Mouse (Mus musculus) common myeloid progenitor, adult 5-6 weeks (primary cell): ENCODE data around the gene Nmt2. TPM values are rescaled to one million over a fixed set of nuclear protein-coding genes. Genes with fewer than 3 reads are reported as not detected.

Experiments used
- ATAC-seq: replicated peaks from 2 replicates; pipeline ENCODE4 v1.8.0; 2016; ENCODE audit warnings: low read depth, mild to moderate bottlenecking, moderate TSS enrichment, inconsistent platforms; ENCODE audit not compliant: poor library complexity, severe bottlenecking
- total RNA-seq: library from RNA; stranded (forward); fragments of 200-1000, 187-1606 nt; gene quantifications from 2 replicates; pipeline ENCODE4 v1.2.3, GENCODE M21; 2017

Gene Nmt2
- 38.6 and 41.7 TPM in 2 replicates for total RNA-seq

GRCm38 (mm10) chr2:3283602-3284472 is at the start of gene Nmt2:
Gene Nmt2 (plus strand): TSS chr2:3284212.
- peak; percentile 81 for ATAC-seq

- no peak for ATAC-seq
These were observed 44.8 kb upstream of the Nmt2 start for GRCm38 (mm10) chr2:3239255-3239654.

- no peak for ATAC-seq
These were observed 39.8 kb upstream of the Nmt2 start for GRCm38 (mm10) chr2:3244251-3244650.

- no peak for ATAC-seq
These were observed 32.7 kb upstream of the Nmt2 start for GRCm38 (mm10) chr2:3251309-3251708.

- no peak for ATAC-seq
These were observed 17.5 kb upstream of the Nmt2 start for GRCm38 (mm10) chr2:3266466-3266865.

GRCm38 (mm10) chr2:3267879-3268278 is 16.1 kb upstream of the Nmt2 start:
- no peak for ATAC-seq

- ATAC-seq: no peak
These were observed 10.7 kb upstream of the Nmt2 start for GRCm38 (mm10) chr2:3273349-3273748.

- peak; percentile 54; the same call in 1 of the 2 replicates for ATAC-seq
These were observed 7.9 kb upstream of the Nmt2 start for GRCm38 (mm10) chr2:3276106-3276505.

- ATAC-seq: no peak
These were observed 6.5 kb upstream of the Nmt2 start for GRCm38 (mm10) chr2:3277502-3277901.

GRCm38 (mm10) chr2:3281311-3281710 is 2.7 kb upstream of the Nmt2 start:
- ATAC-seq: no peak

GRCm38 (mm10) chr2:3282866-3283601 is 978 bp upstream of the Nmt2 start:
- peak; percentile 27 for ATAC-seq

GRCm38 (mm10) chr2:3284473-3285180 is 615 bp downstream of the Nmt2 start:
- ATAC-seq: peak; percentile 7; the same call in 1 of the 2 replicates

- no peak for ATAC-seq
These were observed 1.1 kb downstream of the Nmt2 start for GRCm38 (mm10) chr2:3285181-3285530.

- no peak for ATAC-seq
These were observed 1.7 kb downstream of the Nmt2 start for GRCm38 (mm10) chr2:3285709-3286108.

- no peak for ATAC-seq
These were observed 2.2 kb downstream of the Nmt2 start for GRCm38 (mm10) chr2:3286243-3286642.

GRCm38 (mm10) chr2:3289581-3289980 is 5.6 kb downstream of the Nmt2 start:
- no peak for ATAC-seq

- no peak for ATAC-seq
These were observed 8.2 kb downstream of the Nmt2 start for GRCm38 (mm10) chr2:3292170-3292569.

- ATAC-seq: no peak
These were observed 11.8 kb downstream of the Nmt2 start for GRCm38 (mm10) chr2:3295826-3296225.

GRCm38 (mm10) chr2:3305426-3306025 is 21.5 kb downstream of the Nmt2 start:
- no peak for ATAC-seq

GRCm38 (mm10) chr2:3323132-3323531 is 39.1 kb downstream of the Nmt2 start:
- ATAC-seq: no peak
